In genomic region chr13:100516213-100517105, GRCm38 (mm10) we compare ENCODE assay signal across 8 mouse cellular contexts. TPM values are rescaled to one million over a fixed set of nuclear protein-coding genes. Genes with fewer than 3 reads are reported as not detected.
A peak's percentile ranks its signal among the peaks of the same experiment; 100 is the strongest.
DNase-seq lines count a peak whose midpoint lies in the region; ATAC-seq and TF ChIP-seq lines count a peak whose summit lies in the region.

No protein-coding gene starts in this region.

- H3K36me3 ChIP-seq in hindbrain, embryonic 16.5 days (ENCODE audit: control insufficient read depth, insufficient read depth, low read length) = no peaks in the 10 kb centered on the region
- no peaks in the 10 kb centered on the region for H3K36me3 ChIP-seq in myocyte (ENCODE audit: control insufficient read depth, insufficient read depth)

- TF ChIP-seq POLR2A in myocyte (IDR thresholded peaks at IDR 0.05; ENCODE audit: insufficient read length, low read depth) = no peak

- H3K27me3 ChIP-seq in hindbrain, embryonic 16.5 days (replicated peaks; ENCODE audit: control insufficient read depth, insufficient read depth, low read length) = no peaks in the 10 kb centered on the region
- no peaks in the 10 kb centered on the region for H3K27me3 ChIP-seq in myocyte (ENCODE audit: control insufficient read depth, insufficient read depth, insufficient read length)

- ATAC-seq in hindbrain, embryonic 16.5 days = no peak
- ATAC-seq in monocyte, adult 5-6 weeks (replicated peaks; ENCODE audit: insufficient number of reproducible peaks, low FRiP score, low TSS enrichment, poor library complexity, severe bottlenecking) = no peak

- 46% methylated on average over 12 of the region's 12 CpGs for WGBS in hindbrain, embryonic 16.5 days

- no peak overlapping the region for H3ac ChIP-seq in myocyte (ENCODE audit: control insufficient read depth, insufficient read length)

- peak; percentile 29 to 53 for DNase-seq in lung, adult 18-20 months
- no peak for DNase-seq in lung, postnatal 14 days
- peak; percentile 26 to 35 for DNase-seq in cerebellum, postnatal 36 days
- DNase-seq in spleen, adult 18-20 months = no peak
- no peak for DNase-seq in left cerebral cortex, adult 8-10 months (ENCODE audit: low spot score in 2 of 2)

- H3K9me3 ChIP-seq in hindbrain, embryonic 16.5 days (ENCODE audit: control insufficient read depth, low read length) = no peaks in the 10 kb centered on the region

- H3K4me2 ChIP-seq in hindbrain, embryonic 16.5 days (ENCODE audit: low read length) = no peak overlapping the region
- peak overlapping the region; percentile 28 for H3K4me2 ChIP-seq in myocyte (ENCODE audit: low read depth)

- peak overlapping the region; percentile 36; the same call in 1 of the 2 replicates for H3K27ac ChIP-seq in hindbrain, embryonic 16.5 days (ENCODE audit: low read depth, low read length)

- no peak overlapping the region for H3K4me3 ChIP-seq in hindbrain, embryonic 16.5 days (ENCODE audit: low read length)
- H3K4me3 ChIP-seq in myocyte = no peak overlapping the region

- no peaks in the 10 kb centered on the region for H3K4me1 ChIP-seq in hindbrain, embryonic 16.5 days (ENCODE audit: control insufficient read depth, insufficient read depth, low read depth, low read length)

- no peaks in the 10 kb centered on the region for H3K79me2 ChIP-seq in myocyte (ENCODE audit: control insufficient read depth, insufficient read depth)

- H3K9ac ChIP-seq in hindbrain, embryonic 16.5 days (ENCODE audit: low read depth, low read length) = no peak overlapping the region

TF ChIP-seq in myocyte, 11 proteins besides CTCF, POLR2A, EP300 and RAD21:
- no peak for TF ChIP-seq SRF (IDR thresholded peaks at IDR 0.05; ENCODE audit: control insufficient read depth, insufficient read length, low read depth)
- no peak for TF ChIP-seq REST (IDR thresholded peaks at IDR 0.05; ENCODE audit: insufficient read depth, insufficient read length)
- no peak for TF ChIP-seq USF1 (IDR thresholded peaks at IDR 0.05; ENCODE audit: low read depth)
- TF ChIP-seq CEBPB (IDR thresholded peaks at IDR 0.05; ENCODE audit: insufficient read depth, poor library complexity, severe bottlenecking) = no peak
- no peak for TF ChIP-seq MAX (IDR thresholded peaks at IDR 0.05; ENCODE audit: low read depth)
- no peak for TF ChIP-seq TCF12 (IDR thresholded peaks at IDR 0.05; ENCODE audit: insufficient read depth, poor library complexity, severe bottlenecking)
- TF ChIP-seq TCF3 (IDR thresholded peaks at IDR 0.05; ENCODE audit: insufficient read length, low read depth) = no peak
- TF ChIP-seq POLR2AphosphoS2 (IDR thresholded peaks at IDR 0.05; ENCODE audit: insufficient read length, low read depth) = no peak
- no peak for TF ChIP-seq MYOD1 (IDR thresholded peaks at IDR 0.05; ENCODE audit: control insufficient read depth in 1 of 3, insufficient read length in 2 of 3, low read depth in 2 of 3)
- TF ChIP-seq E2F4 (IDR thresholded peaks at IDR 0.05; ENCODE audit: insufficient read depth) = no peak
- TF ChIP-seq MYOG (IDR thresholded peaks at IDR 0.05; ENCODE audit: control insufficient read depth in 1 of 3, insufficient read depth in 1 of 3, insufficient read length in 2 of 3, low read depth in 2 of 3) = no peak

RNA-seq across cellular contexts. Expression of gene Gtf2h2, which starts 24.1 kb away (rescaled TPM):
- polyA plus RNA-seq in hindbrain, embryonic 16.5 days (2015; fragmentation: Nextera tagmentation; extraction: Ambion mirVana) = 68.3 and 69.2 TPM in 2 replicates
- 13.1 TPM for polyA plus RNA-seq in myocyte (2012; fragmentation: generic; extraction: Trizol)
- 77.8 to 87.0 TPM (median 86.4 TPM) in 3 replicates for total RNA-seq in monocyte, adult 5-6 weeks (2017)
- total RNA-seq in left cerebral cortex, adult 8-10 months (2022) = 10 to 100 TPM; 35.2 to 43.7 (median 40.5) TPM

RNA-seq across cellular contexts. Expression of gene Ocln, which starts 36.1 kb away (rescaled TPM):
- 13.8 and 15.1 TPM in 2 replicates for polyA plus RNA-seq in hindbrain, embryonic 16.5 days (2015; fragmentation: Nextera tagmentation; extraction: Ambion mirVana)
- polyA plus RNA-seq in myocyte (2012; fragmentation: generic; extraction: Trizol) = 0.05 TPM
- not detected in 3 replicates for total RNA-seq in monocyte, adult 5-6 weeks (2017)
- 10 to 100 TPM in 1 of 4 experiments, 1 to 10 TPM in 3; 7.4 to 12.2 (median 8.2) TPM for total RNA-seq in left cerebral cortex, adult 8-10 months (2022)

Comparison
In these comparisons a context has a peak if more than half of its experiments do, and no peak if none do; other contexts are left out.
1. DNase-seq: peak in lung, adult 18-20 months (2 of 2) and cerebellum, postnatal 36 days (2 of 2); none in lung, postnatal 14 days (single experiment), spleen, adult 18-20 months (0 of 2) and left cerebral cortex, adult 8-10 months (0 of 2).